Mouse (Mus musculus) splenic B cell, adult 2 months (primary cell): ENCODE data around the gene Rassf4.

Experiments
- DNase-seq: peaks from one replicate; pipeline ENCODE4 v3.0.0-alpha.2; 2011; ENCODE audit warnings: low read depth, low spot score
- H3K27me3 ChIP-seq: 2 replicates; pipeline ENCODE4 v1.6.1; 2012; ENCODE audit warnings: mild to moderate bottlenecking, low read length, moderate library complexity, mixed read lengths; ENCODE audit not compliant: control insufficient read depth, poor library complexity, insufficient read depth, severe bottlenecking
- H3K36me3 ChIP-seq: 2 replicates; pipeline ENCODE4 v1.6.1; 2012; ENCODE audit warnings: mild to moderate bottlenecking, low read length, moderate library complexity, mixed read lengths; ENCODE audit not compliant: control insufficient read depth, poor library complexity, insufficient read depth, severe bottlenecking

Gene Rassf4

DNA sequence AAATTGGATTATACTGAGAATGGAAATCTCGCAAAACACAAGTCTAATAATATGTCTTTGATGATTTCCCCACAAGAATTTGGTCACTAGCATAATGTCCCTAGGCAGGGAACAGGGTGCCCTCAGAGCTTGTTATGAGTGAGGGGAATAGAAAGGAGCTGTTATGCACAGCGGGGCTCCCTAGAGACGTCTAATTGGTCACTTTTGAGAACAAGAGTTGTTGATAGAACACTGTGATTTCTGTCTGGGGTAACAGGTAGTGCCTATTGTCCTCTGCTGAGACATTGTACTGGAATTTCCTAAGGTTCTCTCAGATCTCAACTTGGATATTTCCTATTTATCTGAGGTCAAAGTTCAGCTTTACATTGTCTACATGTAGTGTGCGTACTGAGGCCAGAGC, 89.7 kb downstream of the Rassf4 start, which contains the start of gene Olfr215:
Gene Olfr215, minus strand, starts transcription at position 101 of the 400 bp plus-strand sequence.
- Histone ChIP-seq H3K27me3 (no peaks in the 10 kb centered on the region), H3K36me3 (no peaks in the 10 kb centered on the region)
- DNase-seq = no peak
